Mouse (Mus musculus) C2C12 (cell line): Measurements from ENCODE around the gene Rsu1.

Experiments used
- CEBPB ChIP-seq: IDR thresholded peaks from one replicate; pipeline ENCODE4 v1.6.1; 2011; ENCODE audit warnings: low read depth, mild to moderate bottlenecking, control low read depth, moderate library complexity
- CTCF ChIP-seq: IDR thresholded peaks from one replicate; pipeline ENCODE4 v1.5.1; 2011; ENCODE audit not compliant: control insufficient read depth, insufficient read depth, insufficient read length

GRCm38 (mm10) chr2:13117896-13118295 is 153.3 kb downstream of the Rsu1 start:
- no peak for TF ChIP-seq CTCF
- TF ChIP-seq CEBPB, result no peak
